ENCODE assay signal across 18 mouse cellular contexts in the genomic region with DNA sequence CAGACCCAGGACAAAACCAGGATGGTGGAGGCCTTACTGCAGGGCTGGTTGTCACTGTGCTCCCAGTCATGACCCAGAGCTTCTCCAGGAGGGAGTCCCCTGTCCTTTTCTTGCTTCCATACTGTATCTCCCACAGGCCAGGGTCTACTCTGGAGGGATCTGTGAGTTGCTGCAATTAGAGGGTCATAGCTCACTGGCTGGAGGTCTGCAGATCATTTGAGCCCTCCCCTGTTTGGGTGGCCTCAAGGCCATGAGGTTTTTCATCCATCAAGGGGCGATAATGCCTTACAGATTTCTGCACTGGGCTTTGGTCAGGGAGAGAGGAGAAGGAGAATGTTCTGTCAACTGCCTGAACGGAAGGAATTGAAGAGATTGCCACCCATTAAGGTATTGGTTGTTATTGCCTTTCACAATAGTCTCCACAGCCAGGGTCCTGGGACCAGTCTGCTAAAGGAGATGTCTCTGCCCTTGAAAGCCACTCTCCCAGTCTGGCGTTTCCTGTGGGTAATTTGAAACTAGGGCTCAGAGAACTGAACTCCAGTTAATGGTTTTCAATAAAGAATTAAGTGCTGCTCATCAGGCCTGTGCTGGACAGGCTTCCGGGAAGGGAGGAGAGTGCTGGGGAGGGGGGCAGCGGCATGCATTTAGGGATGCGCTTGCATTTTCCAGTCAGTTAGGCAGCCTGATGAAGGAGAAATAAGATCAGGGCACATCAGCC.
DNase-seq lines count a peak whose midpoint lies in the region; ATAC-seq and TF ChIP-seq lines count a peak whose summit lies in the region.
"Had no signal": no experiment of that assay in that cellular context is flagged by ENCODE, and none has a peak within 500 bp of the region (broad histone marks: within the 10 kb centered on the region; RNA-seq: fewer than 3 reads in every experiment).

No protein-coding gene starts in this region.

- TF ChIP-seq CTCF in kidney, adult 2 months (conservative IDR thresholded peaks at IDR 0.05; ENCODE audit: insufficient read depth, insufficient read length, low read depth, low read length): no peak
- no peak for TF ChIP-seq CTCF in lung, adult 2 months (IDR thresholded peaks at IDR 0.05; ENCODE audit: insufficient read depth, low read length)

- H3K27me3 ChIP-seq in kidney, embryonic 15.5 days: no peaks in the 10 kb centered on the region
- H3K27me3 ChIP-seq in kidney, adult 2 months (replicated peaks; ENCODE audit: control insufficient read depth, insufficient read depth, low read length): no peaks in the 10 kb centered on the region
- no peaks in the 10 kb centered on the region for H3K27me3 ChIP-seq in embryonic facial prominence, embryonic 10.5 days (replicated peaks; ENCODE audit: low read depth, poor library complexity, severe bottlenecking)
- no peaks in the 10 kb centered on the region for H3K27me3 ChIP-seq in neural tube, embryonic 11.5 days (ENCODE audit: control insufficient read depth, insufficient read depth, low read length)

- 12% methylated on average over 6 of the region's 6 CpGs for WGBS in kidney, embryonic 15.5 days
- 6% methylated on average over 6 of the region's 6 CpGs for WGBS in kidney, adult 2 months
- WGBS in embryonic facial prominence, embryonic 10.5 days: 24% methylated on average over 6 of the region's 6 CpGs
- 15% methylated on average over 6 of the region's 6 CpGs for WGBS in neural tube, embryonic 11.5 days
- 55% methylated on average over 6 of the region's 6 CpGs for WGBS in lung, adult 2 months

- no peaks in the 10 kb centered on the region for H3K9me3 ChIP-seq in kidney, embryonic 15.5 days (replicated peaks)
- no peaks in the 10 kb centered on the region for H3K9me3 ChIP-seq in embryonic facial prominence, embryonic 10.5 days
- no peaks in the 10 kb centered on the region for H3K9me3 ChIP-seq in neural tube, embryonic 11.5 days (ENCODE audit: control insufficient read depth, low read length)

- no peak overlapping the region for H3K4me2 ChIP-seq in kidney, embryonic 15.5 days
- H3K4me2 ChIP-seq in neural tube, embryonic 11.5 days (ENCODE audit: low read depth): no peak overlapping the region

- H3K36me3 ChIP-seq in kidney, embryonic 15.5 days: no peaks in the 10 kb centered on the region
- no peaks in the 10 kb centered on the region for H3K36me3 ChIP-seq in kidney, adult 2 months (ENCODE audit: control insufficient read depth, insufficient read depth, low read length)
- no peaks in the 10 kb centered on the region for H3K36me3 ChIP-seq in embryonic facial prominence, embryonic 10.5 days (replicated peaks)
- no peaks in the 10 kb centered on the region for H3K36me3 ChIP-seq in neural tube, embryonic 11.5 days (ENCODE audit: control insufficient read depth, insufficient read depth, low read length)

- H3K4me3 ChIP-seq in kidney, embryonic 15.5 days (replicated peaks): no peak overlapping the region
- no peak overlapping the region for H3K4me3 ChIP-seq in kidney, adult 2 months (ENCODE audit: insufficient read depth, low read depth, low read length)
- no peak overlapping the region for H3K4me3 ChIP-seq in embryonic facial prominence, embryonic 10.5 days
- H3K4me3 ChIP-seq in neural tube, embryonic 11.5 days (ENCODE audit: low read depth, low read length): no peak overlapping the region
- H3K4me3 ChIP-seq in lung, adult 2 months (replicated peaks; ENCODE audit: extremely low read depth, low read depth, low read length): no peak overlapping the region
- H3K4me3 ChIP-seq: erythroblast, embryonic 14.5 days had no signal

- no peak overlapping the region for H3K9ac ChIP-seq in kidney, embryonic 15.5 days
- H3K9ac ChIP-seq in neural tube, embryonic 11.5 days (ENCODE audit: low read length): no peak overlapping the region
- H3K9ac ChIP-seq: forebrain, postnatal 0 days; liver, embryonic 14.5 days had no signal

- no peak for DNase-seq in kidney, adult 2 months
- DNase-seq in ZHBTc4 (ENCODE audit: low read depth, low spot score): peak; percentile 42
- peak; percentile 56 for DNase-seq in embryonic facial prominence, embryonic 10.5 days (ENCODE audit: low spot score)
- no peak for DNase-seq in neural tube, embryonic 11.5 days (ENCODE audit: low spot score)
- DNase-seq in lung, adult 2 months: no peak
- no peak for DNase-seq in left cerebral cortex, postnatal 14 days (ENCODE audit: low spot score in 2 of 2)
- no peak for DNase-seq in thymus, postnatal 14 days
- DNase-seq: adrenal gland, adult 8-10 months; cerebellum, adult 2 months; forebrain, postnatal 0 days; gastrocnemius, postnatal 14 days; left cerebral cortex, postnatal 4 days; lung, postnatal 36 days; midbrain, embryonic 14.5 days had no signal

- H3K27ac ChIP-seq in kidney, embryonic 15.5 days: peak overlapping the region; percentile 78
- H3K27ac ChIP-seq in kidney, adult 2 months (ENCODE audit: insufficient read depth, low read depth, low read length): no peak overlapping the region
- H3K27ac ChIP-seq in embryonic facial prominence, embryonic 10.5 days (replicated peaks): peak overlapping the region; percentile 44
- H3K27ac ChIP-seq in neural tube, embryonic 11.5 days (ENCODE audit: low read depth, low read length): peak overlapping the region; percentile 15; the same call in 1 of the 2 replicates
- H3K27ac ChIP-seq: liver, embryonic 14.5 days had no signal

- peak; percentile 87 for ATAC-seq in kidney, embryonic 15.5 days (replicated peaks; ENCODE audit: low FRiP score)
- ATAC-seq in neural tube, embryonic 11.5 days (ENCODE audit: insufficient read depth, low FRiP score, low TSS enrichment): no peak
- ATAC-seq: forebrain, postnatal 0 days; inflammation-experienced regulatory T-cells, adult 6 months had no signal

- TF ChIP-seq POLR2A in kidney, adult 2 months (IDR thresholded peaks at IDR 0.05; ENCODE audit: low read depth, low read length): no peak
- no peak for TF ChIP-seq POLR2A in lung, adult 2 months (IDR thresholded peaks at IDR 0.05; ENCODE audit: borderline replicate concordance, extremely low read depth, low read depth, low read length)

- intact Hi-C loops in left cerebral cortex, postnatal 14 days (cut with DNase I): no loop called here

- H3K4me1 ChIP-seq in kidney, embryonic 15.5 days: peaks cover 21% of the 10 kb centered on the region
- no peaks in the 10 kb centered on the region for H3K4me1 ChIP-seq in kidney, adult 2 months (ENCODE audit: control insufficient read depth, insufficient read depth, low read length)
- H3K4me1 ChIP-seq in embryonic facial prominence, embryonic 10.5 days: peaks cover 54% of the 10 kb centered on the region
- peaks cover 9% of the 10 kb centered on the region for H3K4me1 ChIP-seq in neural tube, embryonic 11.5 days (ENCODE audit: control insufficient read depth, insufficient read depth, low read length)
- H3K4me1 ChIP-seq in lung, adult 2 months (ENCODE audit: control insufficient read depth, insufficient read depth, low read length): no peaks in the 10 kb centered on the region

Comparison
In these comparisons a context has a peak if more than half of its experiments do, and no peak if none do; other contexts are left out.
1. DNase-seq: peak in ZHBTc4 (single experiment) and embryonic facial prominence, embryonic 10.5 days (single experiment); none in kidney, adult 2 months (single experiment), neural tube, embryonic 11.5 days (single experiment), lung, adult 2 months (single experiment), left cerebral cortex, postnatal 14 days (0 of 2) and thymus, postnatal 14 days (single experiment).